Mouse (Mus musculus) cerebellum, adult 2 months (tissue): ENCODE data around the gene Bcl2.

ENCODE experiments used
- CTCF ChIP-seq: fragments of 200-500 bp; IDR thresholded peaks from 2 replicates; pipeline ENCODE4 v1.5.1; 2011; ENCODE audit warnings: low read depth, mild to moderate bottlenecking, control low read depth, low read length, moderate library complexity, borderline replicate concordance; ENCODE audit not compliant: insufficient read depth
- POLR2A ChIP-seq: fragments of 200-500 bp; IDR thresholded peaks from 2 replicates; pipeline ENCODE4 v1.6.1; 2011; ENCODE audit warnings: low read length, control low read depth, borderline replicate concordance; ENCODE audit not compliant: insufficient read depth

DNA sequence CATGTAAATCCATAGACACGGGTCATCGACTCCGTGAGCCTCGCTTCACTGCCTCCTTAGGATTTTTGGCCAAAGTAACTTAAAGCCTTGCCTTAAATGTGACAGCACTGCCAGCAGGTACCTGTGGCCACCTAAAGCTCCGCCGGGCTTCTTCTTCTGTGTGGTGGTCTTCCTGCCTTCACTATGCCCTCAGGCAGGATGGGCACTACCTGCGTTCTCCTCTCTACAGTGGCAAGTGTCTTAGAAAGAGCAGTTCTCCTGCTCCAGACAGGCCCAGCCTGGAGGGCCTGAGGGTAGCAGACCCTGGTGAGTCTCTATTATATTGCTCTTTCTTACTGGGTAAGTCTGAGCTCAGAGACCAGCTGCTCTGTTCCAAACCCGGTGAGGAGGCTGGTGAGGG, 172.2 kb downstream of the Bcl2 start:
- TF ChIP-seq CTCF, result no peak
- no peak for TF ChIP-seq POLR2A
